Mouse (Mus musculus): ENCODE measurements at regions not wholly inside any gene's neighbourhood (a gene's known extent, or its start where the extent isn't known, plus 50 kb on each side); places are given as distances from the start of the nearest gene placed in this dataset.

DNA sequence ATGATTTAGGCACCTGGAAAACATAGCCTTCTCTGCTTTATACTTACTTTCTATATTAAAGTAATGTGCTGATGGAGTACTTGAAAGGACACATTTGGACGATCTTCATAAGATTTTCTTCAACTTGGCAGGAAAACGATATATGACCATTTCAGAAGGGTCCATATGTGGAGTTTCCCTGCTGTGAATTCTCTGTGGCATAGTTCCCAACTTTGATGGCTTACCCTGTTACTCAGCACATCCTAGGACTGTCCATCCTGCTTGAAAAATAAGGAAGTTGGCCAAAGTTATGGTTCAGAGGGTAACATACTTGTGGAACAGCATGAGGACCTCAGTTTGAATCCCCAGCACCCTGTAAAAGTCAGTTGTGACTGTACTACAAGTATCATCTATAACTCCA lies 109.2 kb upstream of the Pbx1 start:
- Histone ChIP-seq H3K9ac (ENCODE audit: low read length) (no peak overlapping the region), H3K4me3 (ENCODE audit: low read length) (no peak overlapping the region), H3K27ac (ENCODE audit: low read length) (no peak overlapping the region), H3K4me1 (replicated peaks; ENCODE audit: control insufficient read depth, insufficient read depth, low read length) (no peaks in the 10 kb centered on the region; the same call in 1 of the 2 replicates), H3K4me2 (ENCODE audit: low read depth, low read length) (no peak overlapping the region), H3K36me3 (ENCODE audit: control insufficient read depth, insufficient read depth, low read length) (no peaks in the 10 kb centered on the region), H3K27me3 (ENCODE audit: control insufficient read depth, insufficient read depth, low read depth, low read length) (no peaks in the 10 kb centered on the region), H3K9me3 (ENCODE audit: control insufficient read depth, low read length) (no peaks in the 10 kb centered on the region)
- WGBS, result 54% methylated on average over 2 of the region's 2 CpGs
- ATAC-seq (ENCODE audit: low read depth), result 0 out of 2 replicates have a peak, but pooled peaks have one; percentile 54

DNA sequence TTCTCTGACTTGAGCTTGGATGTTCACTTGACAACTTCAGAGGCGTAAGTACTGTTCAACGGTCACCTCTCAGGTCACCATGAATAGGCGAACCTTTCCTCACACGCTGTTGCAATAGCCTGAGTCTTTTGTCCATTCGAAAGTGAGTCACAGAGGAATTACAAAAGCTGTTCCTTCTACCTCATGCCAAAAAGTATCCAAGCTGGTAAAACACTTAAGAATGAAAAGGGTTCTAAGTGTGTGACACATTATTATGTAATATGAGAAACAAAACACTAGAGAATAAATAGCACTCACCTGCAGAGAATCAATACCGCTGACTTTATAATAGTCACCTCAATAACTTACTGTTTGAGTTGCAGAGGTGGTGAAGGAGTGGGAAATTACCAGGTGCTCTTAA lies 86.0 kb upstream of the Pbx1 start:
- Histone ChIP-seq H3K4me3 (ENCODE audit: low read length) (no peak overlapping the region), H3K9ac (ENCODE audit: low read length) (no peak overlapping the region), H3K4me2 (ENCODE audit: low read depth, low read length) (no peak overlapping the region), H3K4me1 (replicated peaks; ENCODE audit: control insufficient read depth, insufficient read depth, low read length) (no peaks in the 10 kb centered on the region), H3K27ac (ENCODE audit: low read length) (no peak overlapping the region), H3K9me3 (ENCODE audit: control insufficient read depth, low read length) (no peaks in the 10 kb centered on the region), H3K27me3 (ENCODE audit: control insufficient read depth, insufficient read depth, low read depth, low read length) (no peaks in the 10 kb centered on the region), H3K36me3 (ENCODE audit: control insufficient read depth, insufficient read depth, low read length) (no peaks in the 10 kb centered on the region)
- ATAC-seq (ENCODE audit: low read depth), result peak; percentile 66
- 69% methylated on average over 6 of the region's 6 CpGs for WGBS

DNA sequence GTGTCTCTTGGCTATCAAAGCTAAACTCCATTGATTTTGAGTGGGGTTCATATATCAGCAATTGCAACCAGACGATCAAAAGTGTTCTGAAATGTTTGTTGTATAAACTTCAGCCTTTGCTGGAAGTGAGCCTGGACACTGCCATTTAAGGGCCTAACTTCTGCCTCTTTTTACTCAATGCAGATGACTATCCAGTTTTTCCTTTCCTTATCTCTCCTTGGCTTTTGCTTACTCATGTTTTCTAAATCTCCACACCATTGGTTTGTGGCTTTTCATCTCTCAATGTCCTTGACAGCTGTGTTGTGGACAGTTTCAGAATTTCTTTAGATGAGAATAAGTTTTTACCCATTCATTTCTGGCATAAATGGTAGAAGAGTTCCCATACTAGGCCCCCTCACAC lies 74.3 kb upstream of the Pbx1 start:
- Histone ChIP-seq H3K9ac (ENCODE audit: low read length) (no peak overlapping the region), H3K4me2 (ENCODE audit: low read depth, low read length) (no peak overlapping the region), H3K4me3 (ENCODE audit: low read length) (no peak overlapping the region), H3K27me3 (ENCODE audit: control insufficient read depth, insufficient read depth, low read depth, low read length) (no peaks in the 10 kb centered on the region), H3K27ac (ENCODE audit: low read length) (no peak overlapping the region), H3K9me3 (ENCODE audit: control insufficient read depth, low read length) (no peaks in the 10 kb centered on the region), H3K36me3 (ENCODE audit: control insufficient read depth, insufficient read depth, low read length) (no peaks in the 10 kb centered on the region), H3K4me1 (replicated peaks; ENCODE audit: control insufficient read depth, insufficient read depth, low read length) (peaks cover 5% of the 10 kb centered on the region; the same call in 1 of the 2 replicates)
- ATAC-seq (ENCODE audit: low read depth), result peak; percentile 67
- 40% methylated on average over 1 of the region's 1 CpGs for WGBS

DNA sequence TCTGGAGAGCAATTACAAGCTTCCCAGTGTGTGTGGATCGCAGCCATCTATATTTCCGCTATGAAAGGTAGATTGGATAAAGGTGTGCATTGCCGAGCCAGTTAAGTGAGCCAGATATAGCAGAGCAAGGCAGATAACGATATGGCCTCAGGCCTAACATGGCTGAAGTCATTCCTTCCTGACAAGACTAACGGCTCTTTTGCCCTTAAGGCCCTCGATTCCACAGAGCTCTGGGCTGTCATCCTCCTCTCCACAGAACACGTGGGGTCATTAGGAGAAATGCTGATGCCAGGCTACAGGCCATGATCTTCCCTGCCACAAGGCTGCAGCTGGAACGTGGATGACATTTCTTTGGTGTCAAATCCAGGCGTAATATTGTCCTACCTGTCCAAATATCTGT lies 72.7 kb upstream of the Pbx1 start:
- Histone ChIP-seq H3K4me1 (replicated peaks; ENCODE audit: control insufficient read depth, insufficient read depth, low read length) (peaks cover 5% of the 10 kb centered on the region; the same call in 1 of the 2 replicates), H3K36me3 (ENCODE audit: control insufficient read depth, insufficient read depth, low read length) (no peaks in the 10 kb centered on the region), H3K9me3 (ENCODE audit: control insufficient read depth, low read length) (no peaks in the 10 kb centered on the region), H3K27ac (ENCODE audit: low read length) (no peak overlapping the region), H3K9ac (ENCODE audit: low read length) (no peak overlapping the region), H3K27me3 (ENCODE audit: control insufficient read depth, insufficient read depth, low read depth, low read length) (no peaks in the 10 kb centered on the region), H3K4me3 (ENCODE audit: low read length) (no peak overlapping the region), H3K4me2 (ENCODE audit: low read depth, low read length) (no peak overlapping the region)
- 76% methylated on average over 9 of the region's 9 CpGs for WGBS
- ATAC-seq (ENCODE audit: low read depth), result no peak

DNA sequence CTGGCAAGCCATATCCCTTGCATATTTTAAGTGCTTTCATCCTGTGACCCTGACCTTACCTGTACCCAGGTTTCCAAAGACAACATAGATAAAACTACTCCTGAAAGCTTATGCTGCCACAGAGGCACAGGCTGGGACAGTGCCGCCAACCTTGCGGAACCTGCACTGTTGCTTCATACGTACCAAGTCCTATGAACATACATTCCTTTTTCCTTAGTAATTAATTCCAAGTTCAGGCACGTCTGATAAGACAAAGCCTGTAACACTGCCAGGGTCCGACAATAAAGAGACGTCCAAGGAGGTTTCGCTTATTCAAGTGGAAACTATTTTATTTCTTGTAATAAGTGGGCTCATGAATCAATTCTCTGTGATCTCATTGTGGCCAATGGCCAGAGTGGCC lies 70.2 kb upstream of the Pbx1 start:
- Histone ChIP-seq H3K4me2 (ENCODE audit: low read depth, low read length) (no peak overlapping the region), H3K27ac (ENCODE audit: low read length) (0 out of 2 replicates have a peak overlapping the region, but pooled peaks have one; percentile 7), H3K9me3 (ENCODE audit: control insufficient read depth, low read length) (no peaks in the 10 kb centered on the region), H3K4me1 (replicated peaks; ENCODE audit: control insufficient read depth, insufficient read depth, low read length) (peaks cover 5% of the 10 kb centered on the region), H3K4me3 (ENCODE audit: low read length) (no peak overlapping the region), H3K27me3 (ENCODE audit: control insufficient read depth, insufficient read depth, low read depth, low read length) (no peaks in the 10 kb centered on the region), H3K9ac (ENCODE audit: low read length) (no peak overlapping the region), H3K36me3 (ENCODE audit: control insufficient read depth, insufficient read depth, low read length) (no peaks in the 10 kb centered on the region)
- ATAC-seq (ENCODE audit: low read depth), result peak; percentile 81
- 32% methylated on average over 7 of the region's 7 CpGs for WGBS

DNA sequence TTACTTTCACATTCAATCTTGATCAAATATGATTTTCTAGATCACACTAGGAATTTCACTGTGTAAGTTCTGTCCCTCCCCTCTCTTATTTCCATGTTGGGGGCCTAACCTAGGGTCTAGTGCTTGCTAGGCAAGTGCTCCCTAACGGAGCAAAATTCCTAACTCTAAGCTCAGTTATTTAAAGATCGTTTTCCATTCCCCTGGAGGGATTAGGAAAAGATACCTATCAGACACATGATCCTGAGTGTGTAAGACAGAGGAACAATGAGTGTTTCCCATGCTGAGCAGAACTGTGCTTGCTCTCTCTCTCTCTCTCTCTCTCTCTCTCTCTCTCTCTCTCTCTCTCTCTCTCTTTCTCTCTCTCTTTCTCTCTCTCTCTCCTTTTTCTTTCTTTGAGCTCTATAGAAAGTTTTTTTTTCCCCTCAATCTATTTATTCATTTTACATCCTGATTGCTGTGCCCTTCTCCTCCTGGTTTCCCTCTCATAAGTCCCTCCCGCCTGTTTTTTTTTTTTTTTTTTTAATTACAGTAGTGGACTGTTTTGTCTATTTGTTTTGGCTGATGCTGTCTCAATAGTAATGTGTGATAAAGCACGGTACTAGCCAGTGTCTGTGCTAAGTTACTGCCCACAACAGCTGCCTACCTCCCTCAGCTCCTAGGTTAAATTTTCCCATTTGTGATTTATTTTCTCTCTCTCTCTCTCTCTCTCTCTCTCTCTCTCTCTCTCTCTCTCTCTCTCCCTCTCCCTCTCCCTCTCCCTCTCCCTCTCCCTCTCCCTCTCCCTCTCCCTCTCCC lies 69.5 kb upstream of the Pbx1 start:
- no peak overlapping the region for H3K4me3 ChIP-seq (ENCODE audit: low read length)
- H3K9ac ChIP-seq (ENCODE audit: low read length), result no peak overlapping the region
- no peak overlapping the region for H3K27ac ChIP-seq (ENCODE audit: low read length)
- no peak overlapping the region for H3K4me2 ChIP-seq (ENCODE audit: low read depth, low read length)
- no peak for ATAC-seq (ENCODE audit: low read depth)
- 31% methylated on average over 4 of the region's 4 CpGs for WGBS
- H3K9me3 ChIP-seq (ENCODE audit: control insufficient read depth, low read length), result no peaks in the 10 kb centered on the region
- no peaks in the 10 kb centered on the region for H3K36me3 ChIP-seq (ENCODE audit: control insufficient read depth, insufficient read depth, low read length)
- no peaks in the 10 kb centered on the region for H3K27me3 ChIP-seq (ENCODE audit: control insufficient read depth, insufficient read depth, low read depth, low read length)
- peaks cover 5% of the 10 kb centered on the region for H3K4me1 ChIP-seq (replicated peaks; ENCODE audit: control insufficient read depth, insufficient read depth, low read length)

DNA sequence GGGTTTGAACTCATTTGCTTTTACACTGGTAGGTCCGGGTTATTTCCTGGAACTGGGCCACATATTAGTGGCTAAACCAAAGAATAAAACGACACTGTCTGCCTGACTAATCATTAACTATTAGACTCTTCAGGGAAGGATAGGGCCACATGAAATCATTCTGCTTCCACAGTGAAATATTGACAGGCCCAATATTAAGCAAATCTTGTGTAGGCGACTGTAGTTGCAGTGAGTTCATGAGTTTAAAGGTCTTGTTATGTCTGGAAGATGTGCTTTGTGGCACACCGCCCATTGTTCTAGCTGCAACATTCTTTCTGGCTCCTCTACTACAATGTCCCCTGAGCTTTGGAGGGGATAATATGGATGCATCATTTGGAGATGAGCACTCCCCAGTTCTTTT lies 65.7 kb upstream of the Pbx1 start:
- H3K4me3 ChIP-seq (ENCODE audit: low read length), result no peak overlapping the region
- no peak overlapping the region for H3K4me2 ChIP-seq (ENCODE audit: low read depth, low read length)
- H3K27ac ChIP-seq (ENCODE audit: low read length), result no peak overlapping the region
- H3K4me1 ChIP-seq (replicated peaks; ENCODE audit: control insufficient read depth, insufficient read depth, low read length), result peaks cover 5% of the 10 kb centered on the region
- no peaks in the 10 kb centered on the region for H3K9me3 ChIP-seq (ENCODE audit: control insufficient read depth, low read length)
- H3K9ac ChIP-seq (ENCODE audit: low read length), result no peak overlapping the region
- no peaks in the 10 kb centered on the region for H3K27me3 ChIP-seq (ENCODE audit: control insufficient read depth, insufficient read depth, low read depth, low read length)
- no peak for ATAC-seq (ENCODE audit: low read depth)
- no peaks in the 10 kb centered on the region for H3K36me3 ChIP-seq (ENCODE audit: control insufficient read depth, insufficient read depth, low read length)
- WGBS, result 51% methylated on average over 4 of the region's 4 CpGs

DNA sequence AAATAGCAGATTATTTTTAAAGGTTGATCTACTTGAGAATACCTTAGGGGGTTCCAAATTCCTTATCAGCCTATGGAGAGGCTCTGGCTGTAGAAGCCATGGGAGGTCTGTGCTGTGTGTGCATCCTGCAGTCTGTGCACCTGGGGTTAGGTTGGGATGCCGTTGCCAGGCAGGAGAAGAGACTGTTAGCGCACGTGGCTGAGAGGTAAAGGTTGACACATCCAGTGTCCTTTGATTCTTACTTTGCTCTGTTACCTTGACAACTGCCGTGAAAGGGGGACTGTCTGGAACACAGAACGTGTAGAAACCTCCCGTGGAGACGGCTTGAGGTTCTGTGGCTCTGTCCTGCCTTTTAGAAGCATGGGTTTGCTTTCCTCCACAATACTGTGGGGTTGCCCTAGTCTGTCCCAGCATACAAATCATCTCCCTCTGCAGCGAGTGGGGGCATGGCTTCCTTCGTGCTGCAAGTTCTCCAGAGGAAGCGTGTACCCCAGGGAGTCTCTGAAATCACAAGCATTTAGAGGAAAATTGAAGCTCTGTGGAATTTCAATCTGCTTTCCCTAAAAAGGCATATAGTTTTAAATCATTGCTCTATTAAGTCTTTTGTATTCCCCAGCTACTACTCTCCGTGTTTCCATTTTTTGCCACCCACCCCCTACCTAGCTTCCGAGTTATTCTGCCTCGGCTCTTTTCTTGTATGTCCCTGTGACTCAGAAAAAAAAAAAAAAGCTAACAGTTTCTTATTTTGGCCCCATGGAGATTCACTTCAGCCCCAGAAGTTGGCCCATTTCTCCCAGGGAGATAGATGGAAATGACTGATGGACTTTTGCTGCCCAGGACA lies 63.8 kb upstream of the Pbx1 start:
- no peak for ATAC-seq (ENCODE audit: low read depth)
- Histone ChIP-seq H3K9ac (ENCODE audit: low read length) (no peak overlapping the region), H3K4me2 (ENCODE audit: low read depth, low read length) (no peak overlapping the region), H3K27ac (ENCODE audit: low read length) (no peak overlapping the region), H3K27me3 (ENCODE audit: control insufficient read depth, insufficient read depth, low read depth, low read length) (no peaks in the 10 kb centered on the region), H3K4me1 (replicated peaks; ENCODE audit: control insufficient read depth, insufficient read depth, low read length) (no peaks in the 10 kb centered on the region; the same call in 1 of the 2 replicates), H3K9me3 (ENCODE audit: control insufficient read depth, low read length) (no peaks in the 10 kb centered on the region), H3K36me3 (ENCODE audit: control insufficient read depth, insufficient read depth, low read length) (no peaks in the 10 kb centered on the region), H3K4me3 (ENCODE audit: low read length) (no peak overlapping the region)
- 54% methylated on average over 13 of the region's 13 CpGs for WGBS

DNA sequence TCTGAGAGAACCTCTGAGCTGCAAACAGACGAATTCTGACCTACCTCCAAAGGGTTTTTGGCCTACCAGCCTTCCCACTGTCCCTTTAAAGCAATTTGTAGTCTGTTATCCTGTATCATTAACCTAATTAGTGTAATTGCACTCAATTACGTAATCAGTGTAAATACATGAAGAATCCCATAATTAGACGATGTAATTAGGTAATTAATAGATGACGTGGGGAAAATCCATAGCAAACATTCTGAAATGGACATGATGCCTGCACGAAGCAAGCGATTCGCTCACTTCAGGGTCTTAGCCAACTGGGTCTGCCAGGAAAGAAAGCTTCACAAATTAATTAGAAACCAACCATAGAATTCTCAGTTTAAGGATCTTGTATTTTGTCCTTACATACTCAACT lies 55.4 kb upstream of the Pbx1 start:
- H3K9ac ChIP-seq (ENCODE audit: low read length), result no peak overlapping the region
- no peaks in the 10 kb centered on the region for H3K9me3 ChIP-seq (ENCODE audit: control insufficient read depth, low read length)
- H3K4me2 ChIP-seq (ENCODE audit: low read depth, low read length), result no peak overlapping the region
- H3K36me3 ChIP-seq (ENCODE audit: control insufficient read depth, insufficient read depth, low read length), result no peaks in the 10 kb centered on the region
- H3K4me1 ChIP-seq (replicated peaks; ENCODE audit: control insufficient read depth, insufficient read depth, low read length), result no peaks in the 10 kb centered on the region
- 82% methylated on average over 7 of the region's 7 CpGs for WGBS
- no peak for ATAC-seq (ENCODE audit: low read depth)
- no peak overlapping the region for H3K27ac ChIP-seq (ENCODE audit: low read length)
- H3K27me3 ChIP-seq (ENCODE audit: control insufficient read depth, insufficient read depth, low read depth, low read length), result no peaks in the 10 kb centered on the region
- H3K4me3 ChIP-seq (ENCODE audit: low read length), result no peak overlapping the region

Measured in lung, embryonic 16.5 days (tissue).